Mouse (Mus musculus) forebrain, postnatal 0 days (tissue): ENCODE measurements at regions not wholly inside any gene's neighbourhood (a gene's known extent, or its start where the extent isn't known, plus 50 kb on each side); places are given as distances from the start of the nearest gene placed in this dataset.

Source experiments
- ATAC-seq: fragments of 200-750 bp; cut with Nextera tagmentation; 2 replicates; pipeline ENCODE4 v1.8.0; 2017; ENCODE audit warnings: mild to moderate bottlenecking, moderate library complexity
- DNase-seq: peaks from one replicate; pipeline ENCODE4 v3.0.0-alpha.2; 2015
- H3K27ac ChIP-seq: fragments of 300-500 bp; sonication (generic); 2 replicates; pipeline ENCODE4 v1.5.1; 2014; ENCODE audit warnings: low read depth, mild to moderate bottlenecking, antibody characterized with exemption, low read length, moderate library complexity, mixed read lengths
- H3K27me3 ChIP-seq: fragments of 300-500 bp; sonication (generic); 2 replicates; pipeline ENCODE4 v1.6.1; 2014; ENCODE audit warnings: mild to moderate bottlenecking, low read length, mixed read lengths; ENCODE audit not compliant: insufficient read depth
- H3K36me3 ChIP-seq: fragments of 300-500 bp; sonication (generic); 2 replicates; pipeline ENCODE4 v1.6.1; 2014; ENCODE audit warnings: mild to moderate bottlenecking, moderate library complexity; ENCODE audit not compliant: insufficient read depth
- H3K4me1 ChIP-seq: fragments of 300-500 bp; sonication (generic); 2 replicates; pipeline ENCODE4 v1.6.1; 2014; ENCODE audit warnings: antibody characterized with exemption; ENCODE audit not compliant: insufficient read depth
- H3K4me2 ChIP-seq: fragments of 300-500 bp; sonication (generic); 2 replicates; pipeline ENCODE4 v1.6.1; 2014; ENCODE audit warnings: low read depth, mild to moderate bottlenecking, moderate library complexity
- H3K4me3 ChIP-seq: fragments of 300-500 bp; sonication (generic); 2 replicates; pipeline ENCODE4 v1.5.1; 2014; ENCODE audit warnings: low read depth, low read length, mixed read lengths
- H3K9ac ChIP-seq: fragments of 300-500 bp; sonication (generic); 2 replicates; pipeline ENCODE4 v1.6.1; 2014; ENCODE audit warnings: mild to moderate bottlenecking
- H3K9me3 ChIP-seq: fragments of 300-500 bp; sonication (generic); 2 replicates; pipeline ENCODE4 v1.6.1; 2016; ENCODE audit warnings: low read length
- CTCF ChIP-seq: sonication (generic); IDR thresholded peaks from 2 replicates; pipeline ENCODE4 v1.5.1; 2016; ENCODE audit warnings: antibody characterized with exemption, control low read depth, low read depth
- WGBS: fragments of 180-500 bp; shearing (Covaris S2); extraction: QIAGEN DNeasy Blood & Tissue Kit; methylation state at CpG from one replicate; pipeline ENCODE4 v1.1.7; 2014; 5-methylcytosine and 5-hydroxymethylcytosine counted together

- TF ChIP-seq CTCF = no peak
- whole genome bisulfite sequencing = 96% methylated on average over 1 of the region's 1 CpGs
- ATAC-seq = no peak
Observed at GRCm38 (mm10) chr17:79453825-79454224, 98.9 kb upstream of the Cdc42ep3 start.

GRCm38 (mm10) chr17:79454526-79454925 is 99.6 kb upstream of the Cdc42ep3 start:
- no peak overlapping the region for H3K4me3 ChIP-seq
- 38% methylated on average over 5 of the region's 5 CpGs for WGBS
- H3K9ac ChIP-seq = no peak overlapping the region
- H3K4me1 ChIP-seq = peaks cover 6% of the 10 kb centered on the region; the same call in 1 of the 2 replicates
- DNase-seq = no peak
- no peak overlapping the region for H3K4me2 ChIP-seq
- H3K9me3 ChIP-seq = no peaks in the 10 kb centered on the region
- no peak for TF ChIP-seq CTCF
- no peak overlapping the region for H3K27ac ChIP-seq
- ATAC-seq = no peak
- no peaks in the 10 kb centered on the region for H3K36me3 ChIP-seq
- H3K27me3 ChIP-seq = no peaks in the 10 kb centered on the region

More at GRCm38 (mm10) chr17:79453825-79454224, 98.9 kb upstream of the Cdc42ep3 start:
- Histone ChIP-seq H3K36me3 (no peaks in the 10 kb centered on the region), H3K4me3 (no peak overlapping the region), H3K27ac (no peak overlapping the region), H3K9me3 (no peaks in the 10 kb centered on the region), H3K4me2 (no peak overlapping the region), H3K27me3 (no peaks in the 10 kb centered on the region), H3K9ac (no peak overlapping the region), H3K4me1 (peaks cover 6% of the 10 kb centered on the region; the same call in 1 of the 2 replicates)
- DNase-seq = no peak

- Histone ChIP-seq H3K36me3 (no peaks in the 10 kb centered on the region), H3K4me1 (peaks cover 6% of the 10 kb centered on the region; the same call in 1 of the 2 replicates), H3K4me2 (no peak overlapping the region), H3K27ac (no peak overlapping the region), H3K9ac (no peak overlapping the region), H3K9me3 (no peaks in the 10 kb centered on the region), H3K27me3 (no peaks in the 10 kb centered on the region), H3K4me3 (no peak overlapping the region)
- DNase-seq = no peak
- ATAC-seq = no peak
- no peak for TF ChIP-seq CTCF
- 70% methylated on average over 7 of the region's 7 CpGs for WGBS
Observed at GRCm38 (mm10) chr17:79455229-79455628, 100.3 kb upstream of the Cdc42ep3 start.

GRCm38 (mm10) chr17:79457636-79458035 is 102.7 kb upstream of the Cdc42ep3 start:
- no peak for DNase-seq
- 56% methylated on average over 5 of the region's 5 CpGs for WGBS
- no peak overlapping the region for H3K9ac ChIP-seq
- no peaks in the 10 kb centered on the region for H3K36me3 ChIP-seq
- no peaks in the 10 kb centered on the region for H3K9me3 ChIP-seq
- no peak overlapping the region for H3K4me3 ChIP-seq
- no peak overlapping the region for H3K4me2 ChIP-seq
- H3K27ac ChIP-seq = no peak overlapping the region
- no peaks in the 10 kb centered on the region for H3K4me1 ChIP-seq
- no peak for ATAC-seq
- H3K27me3 ChIP-seq = no peaks in the 10 kb centered on the region
- no peak for TF ChIP-seq CTCF

- Histone ChIP-seq H3K4me2 (no peak overlapping the region), H3K4me3 (no peak overlapping the region), H3K27ac (no peak overlapping the region), H3K36me3 (no peaks in the 10 kb centered on the region), H3K4me1 (no peaks in the 10 kb centered on the region), H3K9me3 (no peaks in the 10 kb centered on the region), H3K9ac (no peak overlapping the region), H3K27me3 (no peaks in the 10 kb centered on the region)
- no peak for DNase-seq
- no peak for ATAC-seq
- 40% methylated on average over 3 of the region's 3 CpGs for WGBS
- TF ChIP-seq CTCF = no peak
Observed at GRCm38 (mm10) chr17:79461681-79462091, 106.8 kb upstream of the Cdc42ep3 start.

- ATAC-seq = no peak
- 97% methylated on average over 10 of the region's 10 CpGs for WGBS
- DNase-seq = no peak
Observed at GRCm38 (mm10) chr17:79463074-79463694, 108.3 kb upstream of the Cdc42ep3 start.

GRCm38 (mm10) chr17:79465666-79466065 is 110.8 kb upstream of the Cdc42ep3 start:
- Histone ChIP-seq H3K4me2 (no peak overlapping the region), H3K36me3 (no peaks in the 10 kb centered on the region), H3K27me3 (no peaks in the 10 kb centered on the region), H3K4me3 (no peak overlapping the region), H3K27ac (no peak overlapping the region), H3K4me1 (no peaks in the 10 kb centered on the region), H3K9ac (no peak overlapping the region), H3K9me3 (no peaks in the 10 kb centered on the region)
- 95% methylated on average over 9 of the region's 9 CpGs for WGBS
- ATAC-seq (no peak), DNase-seq (no peak)
- no peak for TF ChIP-seq CTCF

More at GRCm38 (mm10) chr17:79463074-79463694, 108.3 kb upstream of the Cdc42ep3 start:
- Histone ChIP-seq H3K4me3 (no peak overlapping the region), H3K27ac (no peak overlapping the region), H3K4me1 (no peaks in the 10 kb centered on the region), H3K9ac (no peak overlapping the region), H3K36me3 (no peaks in the 10 kb centered on the region), H3K4me2 (no peak overlapping the region), H3K27me3 (no peaks in the 10 kb centered on the region), H3K9me3 (no peaks in the 10 kb centered on the region)
- no peak for TF ChIP-seq CTCF
